Mouse (Mus musculus): ENCODE data around the gene Dab1. TPM values are rescaled to one million over a fixed set of nuclear protein-coding genes. Genes with fewer than 3 reads are reported as not detected.

The Dab1 gene
- total RNA-seq, 2 experiments from 2014 or later: 138 to 149 TPM

GRCm38 (mm10) chr4:104217336-104217735 lies 598.2 kb downstream of the Dab1 start:
- DNase-seq (ENCODE audit: low spot score in 2 of 2): no peak

GRCm38 (mm10) chr4:104218765-104219164 lies 599.6 kb downstream of the Dab1 start:
- DNase-seq (ENCODE audit: low spot score in 2 of 2): peak in 1 of 2 experiments; percentile 35

DNA sequence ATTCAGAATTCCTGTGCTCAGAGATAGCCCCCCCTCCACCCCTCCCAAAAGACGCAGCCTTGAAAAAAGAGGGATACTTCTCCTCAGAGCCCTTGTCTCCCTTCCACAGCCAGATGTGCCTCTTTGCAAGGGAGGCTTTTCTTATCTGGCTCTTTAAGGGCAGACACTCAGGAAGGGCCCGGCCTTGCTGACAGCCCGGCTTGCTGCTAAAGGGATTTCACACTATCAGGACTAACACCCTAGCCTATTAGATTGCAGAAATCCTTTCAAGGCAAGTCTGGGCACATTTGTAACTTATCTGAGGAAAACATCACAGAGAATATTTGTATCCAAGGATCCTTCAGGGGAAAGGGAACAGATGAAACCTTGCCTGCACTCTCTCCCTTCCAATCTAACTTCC lies 600.9 kb downstream of the Dab1 start:
- no peak for DNase-seq (ENCODE audit: low spot score in 2 of 2)

- DNase-seq (ENCODE audit: low spot score in 2 of 2): no peak
These were observed 610.1 kb downstream of the Dab1 start for GRCm38 (mm10) chr4:104229296-104229695.

DNA sequence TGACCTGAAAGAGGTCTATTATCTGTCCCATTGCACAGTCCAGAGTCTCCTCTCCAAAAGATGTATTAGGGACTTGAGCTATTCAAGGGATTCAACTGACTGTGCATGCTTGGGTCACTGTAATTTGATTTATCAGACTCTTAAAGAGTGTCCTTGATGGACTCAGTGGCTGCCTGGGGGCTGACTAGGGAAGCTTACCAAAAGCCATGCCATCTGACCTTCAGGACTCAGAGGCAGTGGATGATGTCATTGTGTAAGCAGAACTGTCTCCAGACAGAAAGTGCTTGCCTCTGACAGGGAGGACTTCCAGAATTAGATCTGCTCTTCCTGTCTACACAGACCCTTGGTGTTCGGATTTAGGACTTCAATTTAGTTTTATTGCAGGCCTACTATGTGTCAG lies 627.3 kb downstream of the Dab1 start:
- no peak for DNase-seq (ENCODE audit: low spot score in 2 of 2)

DNA sequence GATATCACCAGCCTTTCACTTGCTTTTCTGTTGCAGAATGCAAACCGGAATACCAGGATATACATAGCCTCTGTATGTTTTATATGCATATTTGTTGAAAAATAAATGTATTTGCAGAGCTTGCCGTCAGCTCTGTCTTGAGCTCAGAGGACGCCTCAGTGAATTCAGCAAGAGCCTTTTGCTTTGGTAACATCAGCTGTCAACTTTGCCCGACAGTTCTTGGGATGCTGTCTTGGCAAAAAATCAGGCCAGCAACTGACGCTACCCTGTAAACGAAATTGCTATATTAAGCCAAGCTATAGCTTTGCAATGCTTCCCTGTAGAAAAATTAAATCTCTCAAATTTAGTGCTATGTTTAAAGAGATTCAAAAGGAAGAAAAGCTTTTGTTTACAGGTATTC lies 630.3 kb downstream of the Dab1 start:
- DNase-seq (ENCODE audit: low spot score in 2 of 2): no peak

- DNase-seq (ENCODE audit: low spot score in 2 of 2): peak in 1 of 2 experiments; percentile 83
These were observed 638.6 kb downstream of the Dab1 start for GRCm38 (mm10) chr4:104257776-104258175.

GRCm38 (mm10) chr4:104269422-104270172 lies 650.4 kb downstream of the Dab1 start:
- peak in 1 of 2 experiments; percentile 73 for DNase-seq (ENCODE audit: low spot score in 2 of 2)

GRCm38 (mm10) chr4:104270173-104270557 lies 651.0 kb downstream of the Dab1 start:
- no peak for DNase-seq (ENCODE audit: low spot score in 2 of 2)

- no peak for DNase-seq (ENCODE audit: low spot score in 2 of 2)
These were observed 656.1 kb downstream of the Dab1 start for GRCm38 (mm10) chr4:104275260-104275659.

GRCm38 (mm10) chr4:104276916-104277315 lies 657.8 kb downstream of the Dab1 start:
- DNase-seq (ENCODE audit: low spot score in 2 of 2): no peak

DNA sequence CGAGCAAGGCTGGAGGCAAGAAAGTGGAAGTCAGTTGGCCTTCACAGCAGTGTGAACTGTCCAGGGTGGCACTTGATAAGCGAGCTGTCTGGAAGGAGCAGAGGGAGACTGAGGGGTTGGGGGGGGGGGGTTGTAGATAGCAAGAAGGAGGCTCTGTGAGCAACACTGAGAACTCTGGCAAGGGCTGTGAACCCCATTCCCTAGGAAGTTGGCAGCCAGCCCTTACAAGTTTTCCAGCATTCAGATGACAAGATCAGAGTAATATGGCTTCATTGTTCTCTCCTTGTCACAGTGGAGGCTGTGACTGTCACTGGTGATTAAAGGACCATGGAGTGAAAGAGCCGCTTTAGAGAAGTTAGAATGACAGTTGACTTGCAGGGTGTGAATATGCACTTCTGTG lies 662.4 kb downstream of the Dab1 start:
- no peak for DNase-seq (ENCODE audit: low spot score in 2 of 2)

GRCm38 (mm10) chr4:104283906-104284305 lies 664.7 kb downstream of the Dab1 start:
- DNase-seq (ENCODE audit: low spot score in 2 of 2): no peak

GRCm38 (mm10) chr4:104288401-104288800 lies 669.2 kb downstream of the Dab1 start:
- DNase-seq (ENCODE audit: low spot score in 2 of 2): no peak

- DNase-seq (ENCODE audit: low spot score in 2 of 2): no peak
These were observed 682.6 kb downstream of the Dab1 start for GRCm38 (mm10) chr4:104301764-104302163.

DNA sequence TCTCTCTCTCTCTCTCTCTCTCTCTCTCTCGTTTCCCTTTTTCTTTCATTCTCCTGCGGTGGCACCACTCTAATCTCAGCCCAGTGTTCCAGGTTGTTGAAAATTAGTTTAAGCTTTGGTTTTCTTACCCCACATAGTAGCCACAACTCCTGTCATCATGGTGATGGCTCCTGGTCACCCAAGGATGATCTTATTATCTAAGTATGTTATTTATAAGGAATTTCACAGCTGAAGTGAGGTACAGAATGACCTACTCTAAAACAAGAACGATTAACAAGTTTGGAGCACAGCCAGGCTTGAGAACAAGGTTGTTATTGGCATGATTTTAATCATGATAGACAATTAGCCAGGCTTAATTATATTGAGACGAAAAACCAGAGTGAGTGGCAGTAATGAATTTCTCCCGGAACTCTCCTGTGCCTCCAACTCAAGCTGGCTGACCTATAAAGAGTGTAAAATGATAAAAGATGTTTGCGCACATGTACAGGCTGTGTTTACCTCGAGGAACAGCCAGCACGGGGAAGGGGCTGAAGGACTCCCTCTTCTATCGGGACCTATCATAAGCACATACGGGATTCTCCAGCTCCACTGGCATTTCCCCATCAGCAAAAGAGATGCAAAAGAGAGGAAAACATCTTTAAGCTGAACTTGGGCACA lies 684.0 kb downstream of the Dab1 start:
- no peak for DNase-seq (ENCODE audit: low spot score in 2 of 2)

- DNase-seq (ENCODE audit: low spot score in 2 of 2): no peak
These were observed 688.6 kb downstream of the Dab1 start for GRCm38 (mm10) chr4:104307781-104308180.

- DNase-seq (ENCODE audit: low spot score in 2 of 2): no peak
These were observed 707.1 kb downstream of the Dab1 start for GRCm38 (mm10) chr4:104326221-104326620.

DNA sequence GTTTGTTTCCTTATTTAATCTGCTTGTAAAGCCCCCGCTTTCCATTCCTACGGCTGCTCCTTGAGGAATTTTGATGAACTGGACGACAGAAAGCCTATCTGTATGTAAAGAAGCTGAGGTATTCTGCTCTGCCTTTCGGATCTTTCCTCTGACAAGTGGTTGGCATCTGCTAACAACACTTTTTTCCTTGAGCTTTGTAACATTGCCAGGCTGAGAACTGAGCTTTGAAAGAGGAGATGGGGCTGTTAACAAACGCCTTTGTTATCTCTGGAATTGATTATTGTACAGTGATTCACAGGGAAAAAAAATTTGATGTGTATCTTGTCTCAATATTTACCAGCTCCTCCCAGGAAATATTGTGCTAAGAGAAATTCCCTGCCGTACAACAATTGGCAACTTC lies 712.7 kb downstream of the Dab1 start:
- DNase-seq (ENCODE audit: low spot score in 2 of 2): no peak

DNA sequence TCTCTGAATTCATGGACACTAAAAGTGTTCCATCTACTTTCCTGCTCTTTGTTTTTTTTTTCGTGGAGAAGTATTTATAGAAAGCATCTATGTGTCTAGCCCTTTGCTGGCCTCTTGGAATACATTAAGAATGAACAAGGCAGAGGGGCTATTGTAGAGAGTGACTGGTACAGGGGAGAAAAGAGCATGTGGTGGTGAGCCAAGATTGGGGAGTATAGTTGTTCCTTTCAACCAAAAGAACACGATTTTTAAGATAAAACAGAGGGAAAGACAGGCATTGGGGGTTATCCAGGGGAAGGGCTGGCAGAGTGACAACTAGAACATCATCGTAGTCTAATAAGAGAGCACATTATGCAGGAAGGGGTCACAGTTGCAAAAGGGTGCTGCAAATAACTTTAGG lies 713.2 kb downstream of the Dab1 start:
- no peak for DNase-seq (ENCODE audit: low spot score in 2 of 2)

DNA sequence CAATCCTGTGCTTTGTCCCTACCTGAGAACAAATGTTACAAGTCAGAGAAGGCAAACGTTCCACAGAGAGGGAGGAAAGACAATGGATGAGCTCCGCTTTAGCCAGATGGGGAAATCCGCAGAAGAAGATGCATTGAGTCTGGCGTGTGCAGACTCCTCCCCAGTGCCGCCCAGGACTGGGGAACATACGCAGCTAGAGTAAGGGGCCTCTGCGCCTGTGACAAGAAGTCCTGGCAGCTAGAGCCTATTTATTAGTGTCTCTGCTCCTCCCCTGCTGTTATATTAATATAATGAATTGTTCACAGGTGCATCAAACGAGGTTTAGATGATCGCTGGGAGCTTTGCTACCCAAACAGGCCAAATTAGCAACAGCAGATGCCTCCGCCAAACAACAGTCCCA lies 718.1 kb downstream of the Dab1 start:
- no peak for DNase-seq (ENCODE audit: low spot score in 2 of 2)

- DNase-seq (ENCODE audit: low spot score in 2 of 2): no peak
These were observed 719.2 kb downstream of the Dab1 start for GRCm38 (mm10) chr4:104338382-104338781.

- no peak for DNase-seq (ENCODE audit: low spot score in 2 of 2)
These were observed 742.2 kb downstream of the Dab1 start for GRCm38 (mm10) chr4:104361345-104361744.
